Mouse (Mus musculus) central nervous system, embryonic 14 days (tissue): ENCODE results near the gene Trim47. TPM values are rescaled to one million over a fixed set of nuclear protein-coding genes. Genes with fewer than 3 reads are reported as not detected.

Experiments
- polyA plus RNA-seq: library from polyadenylated mRNA; depleted of rRNA; stranded (reverse); fragments of >200 nt; gene quantifications from 2 replicates; pipeline ENCODE4 v1.2.3, GENCODE M21; 2012; rRNA removed

Trim47 gene
- 4.3 and 7.9 TPM in 2 replicates for polyA plus RNA-seq

GRCm38 (mm10) chr11:116127156-116127980, at the start of gene Trim47:
Gene Trim47, minus strand, starts transcription at chr11:116127210.

DNA sequence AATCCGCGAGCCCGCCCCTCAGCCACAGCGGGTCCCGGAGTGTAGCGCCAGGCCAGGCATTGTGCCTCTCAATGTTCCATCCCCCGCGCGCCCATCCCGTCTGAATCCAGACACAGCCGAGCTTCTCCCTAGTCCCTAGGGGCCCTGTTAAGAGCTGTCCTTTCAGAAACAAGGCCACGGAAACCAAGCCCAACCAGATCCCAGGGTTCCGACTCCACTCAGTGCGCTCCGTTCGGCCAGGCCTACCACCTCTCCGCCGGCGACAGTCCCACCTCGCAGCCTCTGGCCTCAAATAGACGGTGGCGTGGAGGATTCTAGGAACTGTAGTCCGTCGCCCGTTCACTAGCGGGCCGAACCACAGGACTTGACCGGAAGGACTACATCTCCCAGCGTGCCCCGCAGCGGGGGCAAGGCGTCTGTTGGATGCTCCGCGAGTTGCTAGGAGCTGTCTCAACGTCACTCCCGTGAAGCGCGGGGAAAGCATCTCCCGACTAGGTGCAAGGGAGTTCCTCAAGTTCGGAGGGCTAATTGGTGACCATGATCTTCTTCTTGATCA, 41.0 kb upstream of the Trim47 start, which contains the start of gene Fbf1:
TSS of gene Fbf1 (minus strand) at position 283 of the 556 bp plus-strand sequence.

GRCm38 (mm10) chr11:116138468-116139138, 11.6 kb upstream of the Trim47 start, which contains the start of gene Mrpl38:
Gene Mrpl38, minus strand, starts transcription at chr11:116138868.

DNA sequence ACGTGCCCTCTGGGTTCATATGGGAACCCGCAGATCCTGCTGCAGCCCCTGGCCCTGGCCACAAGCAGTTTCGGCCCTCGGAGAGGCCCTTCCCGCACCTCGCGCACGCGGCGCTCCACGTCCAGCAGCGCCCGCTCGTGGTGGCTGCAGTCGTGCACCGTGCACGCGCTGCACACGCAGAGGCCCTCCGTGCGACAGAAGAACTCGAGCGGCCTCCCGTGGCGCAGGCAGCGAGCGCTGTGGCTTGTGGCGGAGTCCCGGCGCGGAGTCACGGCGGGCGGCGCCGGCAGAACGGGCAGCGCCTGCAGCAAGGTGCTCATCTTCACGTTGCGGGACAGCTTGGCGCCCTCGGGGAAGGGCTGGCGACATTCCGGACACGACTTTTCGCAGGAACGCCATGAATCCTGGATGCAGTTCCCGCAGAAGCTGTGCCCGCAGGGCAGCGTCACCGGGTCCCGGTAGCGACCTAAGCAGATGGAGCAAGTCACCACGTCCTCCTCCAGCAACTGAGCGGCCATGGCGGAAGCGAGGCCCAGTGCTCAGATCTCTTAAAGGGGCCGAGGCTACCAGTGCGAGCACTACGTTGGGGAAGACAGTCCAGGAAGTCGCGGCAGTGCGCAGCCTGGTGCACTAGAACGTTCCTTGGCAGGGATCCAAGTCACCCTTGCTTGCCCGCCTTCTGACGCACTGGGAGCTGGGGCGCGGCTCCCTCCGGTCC, 3.6 kb upstream of the Trim47 start, which contains the start of gene Trim65:
TSS of gene Trim65 (minus strand) at position 641 of the 718 bp plus-strand sequence.

GRCm38 (mm10) chr11:116086258-116087193, 40.5 kb downstream of the Trim47 start, which contains the start of gene Wbp2:
Gene Wbp2, minus strand, starts transcription at chr11:116086995.

GRCm38 (mm10) chr11:116077446-116078204, 49.4 kb downstream of the Trim47 start, which contains the start of gene Unc13d:
Gene Unc13d, minus strand, starts transcription at chr11:116077961.

Other genes starting within 250 kb of the Trim47 start
- 0.76 and 2.2 TPM in 2 replicates for gene Smim5, start 227.2 kb downstream of the Trim47 start, polyA plus RNA-seq
- gene Smim6, start 215.2 kb downstream of the Trim47 start, polyA plus RNA-seq: 0.05 and 0.10 TPM in 2 replicates
- 64.1 and 68.2 TPM in 2 replicates for gene Sap30bp, start 193.9 kb downstream of the Trim47 start, polyA plus RNA-seq
- 31.3 TPM in 2 replicates for gene Recql5, start 193.7 kb downstream of the Trim47 start, polyA plus RNA-seq
- gene Itgb4, start 152.5 kb downstream of the Trim47 start, polyA plus RNA-seq: 0.79 and 2.7 TPM in 2 replicates
- gene Galk1, start 114.5 kb downstream of the Trim47 start, polyA plus RNA-seq: 39.2 and 49.6 TPM in 2 replicates
- 1,147 and 1,200 TPM in 2 replicates for gene H3f3b, start 99.2 kb downstream of the Trim47 start, polyA plus RNA-seq
- 70.9 and 74.5 TPM in 2 replicates for gene Unk, start 96.9 kb downstream of the Trim47 start, polyA plus RNA-seq
- gene Unc13d, start 49.2 kb downstream of the Trim47 start, polyA plus RNA-seq: 1.0 and 1.2 TPM in 2 replicates
- gene Wbp2, start 40.2 kb downstream of the Trim47 start, polyA plus RNA-seq: 124 and 132 TPM in 2 replicates
- 2.4 and 2.7 TPM in 2 replicates for gene Trim65, start 3.9 kb upstream of the Trim47 start, polyA plus RNA-seq
- gene Mrpl38, start 11.7 kb upstream of the Trim47 start, polyA plus RNA-seq: 49.6 and 52.6 TPM in 2 replicates
- 133 and 144 TPM in 2 replicates for gene Fbf1, start 41.0 kb upstream of the Trim47 start, polyA plus RNA-seq
- 52.9 and 56.6 TPM in 2 replicates for gene Ten1, start 71.6 kb upstream of the Trim47 start, polyA plus RNA-seq
- gene Acox1, start 71.8 kb upstream of the Trim47 start, polyA plus RNA-seq: 61.4 and 65.4 TPM in 2 replicates
- gene Evpl, start 110.9 kb upstream of the Trim47 start, polyA plus RNA-seq: 0.39 and 1.1 TPM in 2 replicates
- 80.7 and 81.7 TPM in 2 replicates for gene Srp68, start 147.0 kb upstream of the Trim47 start, polyA plus RNA-seq
- 0.12 and 0.24 TPM in 2 replicates for gene Galr2, start 153.7 kb upstream of the Trim47 start, polyA plus RNA-seq
- gene Exoc7, start 180.0 kb upstream of the Trim47 start, polyA plus RNA-seq: 88.3 and 89.3 TPM in 2 replicates
- gene Foxj1, start 208.2 kb upstream of the Trim47 start, polyA plus RNA-seq: 17.2 and 18.3 TPM in 2 replicates